Mouse (Mus musculus) cerebellum, postnatal 14 days (tissue): Measurements from ENCODE around the gene Cars2.
"Not testable (repeated sequence)": the region's sequence is repeated elsewhere in the genome, so short reads cannot be mapped to it uniquely, and the experiment has no call there.

Experiments
- DNase-seq, 2 experiments: peaks; one replicate each; pipeline ENCODE4 v3.0.0; 2021; ENCODE audit warnings: mixed read lengths in 2 of 2

Gene Cars2

DNA sequence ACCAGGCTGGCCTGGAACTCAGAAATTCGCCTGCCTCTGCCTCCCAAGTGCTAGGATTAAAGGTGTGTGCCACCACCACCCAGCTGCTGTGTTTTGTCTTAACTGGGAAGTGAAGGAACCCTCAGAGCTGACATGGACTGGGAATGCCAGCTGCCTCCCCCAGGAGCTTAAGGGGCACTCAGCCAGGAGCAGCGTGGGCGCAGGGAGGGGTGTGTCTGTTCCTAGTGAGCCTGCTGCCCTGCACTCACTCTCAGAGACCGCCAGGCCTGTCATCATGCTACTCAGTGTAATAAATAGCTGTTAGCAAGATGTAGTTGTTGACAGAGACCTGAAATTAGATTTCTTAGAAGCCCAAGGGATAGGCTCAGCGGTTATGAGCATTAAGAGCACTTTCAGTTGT lies 39.6 kb downstream of the Cars2 start:
- no peak for DNase-seq

DNA sequence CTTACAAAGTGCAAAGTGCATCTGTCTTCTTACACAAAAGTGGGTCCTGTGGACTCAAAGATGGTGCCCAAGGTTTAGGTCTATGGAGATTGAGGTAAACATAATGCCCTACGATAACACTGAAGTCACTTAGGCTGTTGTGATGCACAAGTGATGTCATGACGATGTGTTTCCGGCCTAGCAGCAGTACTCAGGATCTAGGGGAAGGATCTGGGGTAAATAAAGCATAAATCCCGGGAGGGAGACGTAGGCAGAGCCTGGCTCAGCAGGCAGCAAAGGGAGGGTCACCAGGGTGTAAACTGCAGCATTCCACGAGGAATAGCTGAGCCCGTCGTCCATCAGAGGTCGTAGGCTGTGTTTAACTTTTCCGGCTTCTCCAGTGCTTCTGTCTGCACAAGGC lies 41.7 kb downstream of the Cars2 start:
- no peak for DNase-seq

DNA sequence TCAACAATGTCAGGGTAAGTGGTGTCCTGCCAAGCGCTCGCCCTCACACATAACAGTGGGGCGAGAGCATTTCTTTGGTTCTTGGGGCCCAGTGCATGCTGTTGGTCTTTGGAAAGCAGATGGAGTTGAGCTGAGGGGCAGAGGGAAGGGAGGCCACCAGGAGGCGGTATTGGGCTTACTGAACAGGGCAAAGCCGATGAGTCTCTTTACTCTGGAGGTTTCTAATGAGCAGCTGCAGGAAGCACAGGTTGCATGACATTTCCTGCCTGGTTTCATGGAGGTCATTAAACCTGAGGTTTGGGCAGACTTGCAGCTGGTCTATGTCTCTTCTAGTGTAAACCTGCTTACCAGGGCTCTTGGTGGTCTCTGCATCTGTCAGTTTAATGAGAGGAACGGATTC lies 43.8 kb downstream of the Cars2 start:
- DNase-seq = peak; percentile 53 to 82

DNA sequence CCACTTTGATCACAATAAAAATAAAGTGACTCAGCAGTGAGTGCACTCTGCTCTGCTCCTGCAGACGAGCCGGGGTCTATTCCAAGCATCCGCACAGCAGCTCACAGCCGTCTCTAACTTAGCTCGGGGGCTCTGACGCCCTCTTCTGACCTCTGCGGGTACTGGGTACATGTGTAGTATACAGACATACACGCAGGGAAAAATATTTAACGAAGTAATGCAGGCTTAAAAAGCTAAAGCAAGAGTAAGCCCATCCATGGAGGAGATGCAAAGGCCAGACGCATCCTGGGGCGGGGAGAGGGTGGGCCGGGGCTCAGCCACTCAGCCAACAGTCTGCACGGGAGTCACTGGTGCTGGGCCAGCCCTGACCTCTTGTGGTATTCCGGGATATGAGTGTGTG lies 44.5 kb downstream of the Cars2 start:
- no peak for DNase-seq

DNA sequence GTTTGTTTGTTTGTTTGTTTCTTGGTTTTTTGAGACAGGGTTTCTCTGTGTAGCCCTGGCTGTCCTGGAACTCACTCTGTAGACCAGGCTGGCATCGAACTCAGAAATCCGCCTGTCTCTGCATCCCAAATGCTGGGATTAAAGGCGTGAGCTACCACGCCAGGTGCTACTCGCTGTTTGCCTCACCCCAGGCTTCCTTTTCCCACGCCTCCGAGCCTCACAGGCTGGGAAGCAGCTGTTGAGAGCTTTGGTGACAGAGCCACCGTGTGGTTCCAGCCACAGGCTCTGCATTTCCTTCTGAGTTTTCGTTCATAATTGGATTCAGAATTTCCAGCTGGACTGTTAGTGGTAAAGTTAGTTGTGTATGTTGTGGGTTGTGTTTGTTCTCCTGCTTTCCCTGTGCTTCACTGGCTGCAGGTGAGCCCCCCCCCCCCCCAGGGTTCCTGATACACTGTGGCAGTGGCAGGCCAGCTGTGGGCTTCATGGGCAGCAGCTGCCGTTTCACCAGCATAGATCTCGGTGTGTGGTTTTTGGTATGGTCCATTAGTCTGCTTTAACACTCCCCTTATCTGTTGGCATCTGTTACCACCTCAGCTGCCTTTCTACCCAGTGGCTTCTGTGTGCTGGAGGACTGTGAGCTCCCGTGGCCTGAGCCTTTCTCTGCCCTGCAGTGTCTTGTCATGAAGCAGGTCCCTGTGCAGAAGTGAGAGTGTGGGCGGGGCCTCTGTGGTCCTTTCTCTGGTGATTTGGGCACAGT lies 46.9 kb downstream of the Cars2 start:
- no peak for DNase-seq

DNA sequence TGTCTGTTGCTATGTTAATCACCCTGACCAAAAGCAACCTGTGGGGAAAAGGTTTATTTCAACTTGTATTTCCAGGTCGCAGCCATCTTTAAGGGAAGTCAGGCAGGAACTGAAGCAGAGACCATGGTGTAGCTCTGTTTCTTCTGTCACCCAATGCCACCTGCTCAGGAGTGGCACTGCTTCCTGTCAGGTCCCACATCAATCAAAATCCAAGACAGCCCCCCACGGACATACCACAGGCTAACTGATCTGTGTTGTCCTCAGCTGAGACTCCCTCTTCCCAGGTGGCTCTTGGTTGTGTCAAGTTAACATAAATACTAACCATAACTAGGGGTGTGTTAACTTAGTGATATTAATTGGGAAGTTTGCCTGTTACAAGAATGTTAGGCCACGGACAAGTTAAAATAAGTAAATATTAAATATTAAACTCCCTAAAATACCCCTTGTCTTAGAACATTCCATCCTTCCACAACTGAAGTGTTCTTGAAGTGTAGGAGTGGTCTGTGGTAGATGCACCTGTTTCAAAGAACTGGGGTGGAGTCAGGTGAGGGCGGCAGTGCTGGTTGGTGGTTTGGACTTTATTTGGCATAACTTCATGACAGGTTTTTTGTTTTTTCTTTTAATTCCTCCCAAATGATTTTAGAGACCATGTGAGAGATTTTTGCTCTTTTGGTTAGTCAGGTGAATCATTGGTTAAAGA lies 51.6 kb downstream of the Cars2 start:
- DNase-seq = no peak

DNA sequence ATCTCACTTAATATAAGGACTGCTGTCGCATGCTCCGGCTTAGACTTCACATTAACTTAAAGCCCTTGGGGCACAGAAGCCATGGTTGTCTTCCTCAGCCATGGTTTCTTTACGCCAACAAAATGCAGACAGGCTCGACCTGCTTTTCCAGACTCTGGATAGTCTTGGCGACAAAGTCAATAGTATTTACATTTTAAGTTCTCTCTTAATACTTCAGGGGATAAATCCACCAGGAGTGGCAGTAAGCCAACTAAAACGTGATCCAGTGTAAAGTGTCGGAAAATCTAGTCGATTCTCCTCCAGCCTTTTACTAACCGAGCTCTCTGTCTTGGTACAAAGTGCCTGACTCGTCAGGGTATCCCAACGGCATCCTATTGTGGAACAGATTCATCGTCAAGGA lies 52.3 kb downstream of the Cars2 start:
- DNase-seq = no peak

DNA sequence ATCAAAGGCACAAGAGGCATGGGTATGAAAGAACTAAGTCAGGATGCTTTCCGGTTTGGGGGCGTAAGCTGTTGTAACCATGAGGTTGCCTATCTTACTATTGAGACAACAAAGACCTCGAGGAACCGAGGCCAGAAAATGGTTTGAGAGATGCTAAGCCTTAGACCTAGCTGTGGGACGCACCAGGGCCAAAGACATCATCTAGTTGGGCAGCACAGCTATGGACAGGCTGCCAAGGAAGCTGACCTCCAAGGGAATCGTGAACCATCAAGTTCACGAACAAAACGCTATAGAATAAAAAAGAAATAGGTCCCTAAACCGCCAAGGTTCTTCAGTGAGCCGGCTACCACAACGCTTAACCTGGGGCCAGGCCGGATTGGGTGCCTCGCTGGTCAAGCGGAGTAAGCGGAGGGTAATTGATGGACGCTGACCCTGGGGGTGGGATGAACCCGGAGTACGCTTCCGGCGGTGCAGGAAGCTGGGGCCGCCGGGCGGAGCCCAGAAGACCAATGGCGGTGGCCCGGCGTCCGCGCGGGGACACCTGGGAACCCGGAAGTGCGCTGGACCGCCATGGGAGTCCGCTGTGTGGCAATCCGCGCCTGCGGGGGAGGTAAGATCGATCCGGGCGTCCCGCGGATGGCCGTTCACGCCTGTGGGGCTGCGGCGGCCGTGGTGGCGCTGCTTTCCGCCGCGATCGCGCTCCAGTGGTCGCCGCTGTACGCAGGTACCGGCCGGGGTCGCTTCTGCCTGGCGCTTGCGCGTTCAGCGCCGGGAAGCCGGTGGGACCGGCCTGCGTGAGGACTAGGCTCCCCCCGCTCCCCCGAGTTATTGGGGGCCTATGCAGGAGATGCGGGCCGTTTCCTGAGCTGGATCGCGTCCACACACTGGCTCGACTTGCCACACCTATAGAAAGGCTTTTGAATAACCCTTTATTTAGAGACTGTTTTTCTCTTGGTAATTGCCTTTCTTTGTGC lies 53.3 kb downstream of the Cars2 start, which contains the start of gene Naxd:
TSS of gene Naxd (plus strand) at position 490 of the 974 bp plus-strand sequence.
- DNase-seq = peak; percentile 89 to 93

DNA sequence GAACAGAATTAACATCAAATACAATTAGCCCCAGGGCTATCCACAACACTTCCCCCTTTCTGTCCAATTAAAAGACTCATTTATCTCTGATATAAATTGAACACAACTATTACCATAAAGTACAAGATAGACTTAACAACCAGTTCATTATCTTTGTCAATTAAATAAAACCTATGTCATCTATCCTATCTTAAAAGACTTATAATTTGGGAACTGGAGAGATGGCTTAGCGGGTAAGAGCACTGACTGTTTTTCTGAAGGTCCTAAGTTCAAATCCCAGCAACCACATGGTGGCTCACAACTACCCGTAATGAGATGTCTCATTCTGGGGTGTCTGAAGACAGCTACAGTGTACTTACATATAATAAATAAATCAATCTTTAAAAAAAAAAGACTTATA lies 58.2 kb downstream of the Cars2 start:
- not testable (repeated sequence) for DNase-seq

DNA sequence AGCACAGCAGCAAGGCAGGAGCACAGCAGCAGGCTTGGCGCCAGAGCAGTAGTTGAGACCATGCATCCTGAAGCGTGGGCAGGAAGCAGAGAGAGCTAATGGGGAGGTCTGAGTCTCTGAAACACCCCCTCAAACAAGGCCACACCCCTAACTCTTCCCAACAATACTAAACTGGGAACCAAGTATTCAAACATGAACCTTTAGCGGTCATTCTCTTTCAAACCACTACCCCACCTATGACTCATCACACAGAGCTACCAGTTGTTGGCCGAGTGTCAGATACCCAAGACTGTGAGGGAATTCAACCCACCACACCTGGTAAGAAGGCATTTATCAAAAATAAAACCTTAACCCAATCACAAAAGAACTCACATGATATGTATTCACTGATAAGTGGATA lies 63.4 kb downstream of the Cars2 start:
- DNase-seq = no peak

DNA sequence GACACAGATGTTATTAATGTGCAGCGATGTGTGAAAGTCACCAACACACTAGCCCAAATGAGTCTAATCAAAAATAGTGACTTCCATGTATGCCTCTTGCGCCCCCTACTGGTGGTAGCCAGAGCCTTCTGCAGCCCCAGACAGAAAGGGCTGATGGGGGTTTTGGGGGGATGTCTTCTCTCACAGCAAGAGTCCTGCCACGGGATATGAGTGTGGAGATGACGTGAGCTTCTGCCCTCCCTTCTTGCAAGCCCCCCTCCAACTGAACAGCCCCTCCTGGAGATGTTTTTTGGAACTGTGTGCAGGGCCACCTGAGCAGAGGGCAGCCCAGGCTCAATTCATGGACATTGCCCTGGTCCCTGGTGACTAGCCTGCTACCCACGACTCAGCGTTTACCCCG lies 64.4 kb downstream of the Cars2 start:
- DNase-seq = peak; percentile 79 to 88

DNA sequence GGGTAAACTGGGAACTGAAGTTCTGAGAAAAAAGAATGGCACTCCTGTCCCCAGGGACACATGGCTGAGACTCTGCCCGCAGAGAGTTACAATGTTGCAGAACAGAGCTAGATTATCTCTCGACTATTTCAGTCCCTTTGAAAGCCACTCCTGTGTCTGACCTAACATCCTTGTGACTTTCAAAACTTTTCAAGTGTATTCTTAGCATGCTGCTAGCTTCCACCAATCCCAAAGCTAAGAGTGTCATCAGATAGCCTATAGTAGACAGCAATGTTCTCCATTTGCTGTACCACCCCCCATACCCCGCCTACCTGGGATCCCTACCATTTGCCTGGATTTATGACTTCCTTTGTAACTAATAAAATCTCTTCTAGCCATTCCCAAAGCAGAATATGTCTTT lies 68.0 kb downstream of the Cars2 start:
- no peak for DNase-seq

DNA sequence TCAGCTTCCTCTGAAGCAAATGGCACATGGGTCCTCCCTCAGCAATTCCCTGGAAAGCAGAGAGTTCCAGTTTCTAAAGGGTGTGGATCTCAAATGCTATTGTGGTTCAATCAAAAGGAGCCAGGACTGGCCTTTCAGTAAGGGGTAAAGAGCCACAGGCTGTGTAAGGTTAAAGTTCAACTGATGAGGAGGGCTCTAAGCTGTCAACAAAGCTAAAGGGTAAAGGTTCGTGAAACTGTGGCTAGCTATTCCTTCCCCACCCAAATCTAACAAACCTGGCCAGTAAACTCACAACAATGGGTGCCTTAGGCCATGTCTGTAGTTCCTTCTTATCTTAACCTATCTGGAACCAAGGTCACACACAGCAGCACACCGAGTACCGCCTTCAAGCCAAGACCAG lies 68.7 kb downstream of the Cars2 start:
- no peak for DNase-seq

DNA sequence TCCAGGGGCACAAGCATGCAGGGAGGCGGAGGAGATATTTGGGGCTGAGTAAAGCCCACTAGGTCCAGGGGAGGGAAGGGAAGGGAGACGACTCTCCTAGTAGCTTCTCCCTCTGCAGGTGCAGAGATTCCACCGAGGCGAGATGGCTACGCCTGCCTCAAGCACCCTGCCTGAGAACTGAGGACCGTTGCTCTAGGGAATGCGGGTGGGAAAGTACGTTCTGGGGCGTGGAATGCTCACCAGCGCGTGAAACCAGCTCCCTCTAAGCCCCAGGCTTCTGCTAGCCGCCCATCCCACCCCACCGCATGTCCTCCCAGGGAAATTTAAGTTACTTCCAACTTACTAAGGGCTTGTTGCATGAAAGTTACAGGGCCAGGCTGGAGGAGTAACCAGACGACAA lies 71.0 kb downstream of the Cars2 start:
- DNase-seq = no peak

DNA sequence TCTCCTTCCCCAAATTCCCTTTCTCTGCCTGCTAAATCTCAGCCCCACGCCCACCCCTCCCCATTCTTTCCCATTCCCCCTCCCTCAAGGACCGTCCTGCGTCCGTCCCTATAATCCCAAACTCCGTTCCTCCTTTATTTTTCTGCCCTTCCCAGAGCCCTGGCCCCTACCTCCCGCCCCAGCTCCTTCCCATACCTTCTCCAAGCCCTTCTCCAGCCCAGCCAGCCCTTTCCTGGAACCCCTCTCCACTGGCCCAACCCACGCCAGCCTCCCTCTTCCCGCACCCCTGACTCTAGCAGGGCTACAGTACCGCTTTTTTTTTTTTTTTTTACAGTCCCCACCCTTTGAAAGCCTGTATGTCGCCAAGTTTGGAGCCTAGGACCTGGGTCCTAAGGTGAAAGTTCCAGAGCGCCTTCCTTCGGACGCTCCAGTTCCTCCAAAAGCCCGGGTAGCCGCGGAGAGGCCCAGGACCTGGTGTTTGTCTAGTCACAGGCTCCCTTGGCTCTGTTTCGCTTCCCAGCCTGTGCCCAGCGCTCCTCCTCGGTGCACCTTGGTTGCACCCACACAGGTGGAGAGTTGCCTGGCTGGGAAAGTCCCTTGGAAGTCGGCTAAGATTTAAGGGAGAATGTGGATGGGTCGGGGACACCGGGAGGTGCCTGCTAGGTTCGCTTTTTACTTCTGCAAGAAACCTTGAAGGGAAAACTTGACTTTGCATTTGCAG lies 71.6 kb downstream of the Cars2 start:
- DNase-seq = no peak

DNA sequence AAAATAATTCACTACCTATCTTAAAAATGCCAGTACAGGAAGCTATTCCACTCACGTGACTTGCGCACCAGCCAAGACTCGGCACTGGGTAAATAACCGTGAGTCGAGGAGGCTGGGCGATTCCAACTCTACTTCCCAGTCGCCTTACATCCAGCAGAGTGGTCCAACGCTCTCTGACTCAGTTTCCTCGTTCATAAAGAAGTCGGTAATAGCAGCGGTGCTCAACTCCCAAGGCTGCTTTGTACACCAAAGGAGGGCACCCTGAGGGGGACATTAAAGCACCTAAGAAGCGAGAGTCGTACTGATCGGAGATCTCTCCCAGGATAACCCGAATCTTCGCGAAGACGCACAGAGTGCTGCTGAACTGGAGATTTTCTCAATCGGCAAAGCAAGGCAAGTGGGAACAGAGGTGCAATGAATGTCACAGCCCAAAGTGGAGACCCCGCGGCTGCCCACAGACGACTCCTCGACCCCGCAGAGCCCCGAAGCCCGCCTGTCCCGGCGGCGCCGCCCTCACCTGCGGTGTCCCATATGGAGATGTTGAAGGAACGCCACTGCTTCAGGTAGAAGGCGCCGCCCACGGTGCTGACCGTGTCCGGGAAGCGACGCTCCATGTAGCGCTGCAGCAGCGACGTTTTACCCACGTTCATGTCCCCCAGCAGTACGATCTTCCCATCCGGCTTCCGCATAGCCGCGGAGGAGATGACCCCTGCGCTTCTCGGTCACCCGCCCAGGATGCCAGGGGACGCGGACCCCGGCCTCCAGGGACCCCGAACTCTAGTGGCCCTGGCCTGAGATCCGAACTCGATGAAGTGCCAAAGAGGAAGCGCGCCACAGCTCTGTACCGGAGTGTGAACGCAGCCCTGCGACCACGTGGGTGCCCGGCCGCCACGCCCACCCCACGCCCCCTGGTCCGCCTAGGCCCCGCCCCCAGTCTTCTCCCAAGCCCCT lies 72.5 kb downstream of the Cars2 start, which contains the start of gene Rab20:
TSS of gene Rab20 (minus strand) at position 900 of the 951 bp plus-strand sequence.
- DNase-seq = peak; percentile 34 to 55

DNA sequence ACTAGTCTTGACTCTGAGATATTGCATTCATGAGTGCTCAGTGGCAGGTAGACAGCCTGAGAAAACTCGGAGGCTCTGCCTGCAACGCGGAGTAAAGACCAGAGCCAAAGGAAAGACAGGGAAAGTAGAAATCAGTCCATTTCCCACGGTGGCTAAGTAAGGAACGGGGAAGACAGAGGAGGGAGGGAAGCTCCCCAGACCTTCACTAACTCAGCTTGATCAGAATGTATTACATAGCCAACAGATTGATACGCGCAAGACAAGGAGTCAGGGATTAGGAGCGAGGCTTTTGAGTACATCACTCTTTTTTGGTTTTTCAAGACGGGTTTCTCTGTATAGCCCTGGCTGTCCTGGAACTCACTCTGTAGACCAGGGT lies 73.4 kb downstream of the Cars2 start:
- no peak for DNase-seq

DNA sequence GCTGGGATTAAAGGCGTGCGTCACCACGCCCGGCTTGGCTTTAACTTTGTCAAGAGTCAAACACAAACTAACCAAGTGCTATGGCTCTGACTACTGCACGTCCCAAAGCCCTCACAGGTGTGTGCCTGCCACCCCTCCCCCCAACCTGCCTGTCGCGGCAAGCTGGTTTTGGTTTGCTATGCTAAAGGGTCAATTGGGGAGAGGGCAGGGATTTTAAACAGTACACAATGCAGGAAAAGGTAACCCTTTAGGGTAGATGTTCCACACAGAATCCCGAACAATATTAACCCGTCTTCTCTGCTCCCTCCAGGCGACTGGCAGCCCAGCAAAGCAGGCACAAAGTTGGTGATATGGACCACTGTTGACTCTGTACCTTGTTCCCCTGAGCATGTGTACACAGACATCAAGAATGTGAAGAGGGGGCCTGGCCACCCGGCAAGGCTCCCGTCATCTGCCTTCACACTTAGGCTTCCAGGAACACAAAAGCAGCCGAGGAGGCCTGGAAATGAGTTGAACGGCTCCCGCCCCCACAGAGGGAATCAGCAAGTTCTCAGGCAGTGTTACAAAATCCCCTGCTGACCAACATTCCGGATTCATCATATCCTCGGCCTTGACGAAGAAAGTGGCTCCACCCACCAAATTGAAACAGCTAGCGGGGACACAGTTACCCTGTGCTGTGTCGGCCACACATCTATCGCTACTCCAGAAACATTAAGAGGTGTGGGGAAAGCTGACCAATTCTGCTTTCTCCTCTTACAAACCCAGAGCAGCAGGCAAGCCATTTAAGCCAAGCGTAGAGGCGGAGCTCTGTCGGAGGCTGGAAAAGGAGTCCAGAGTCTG lies 74.0 kb downstream of the Cars2 start:
- DNase-seq = peak in 1 of 2 experiments; percentile 7

DNA sequence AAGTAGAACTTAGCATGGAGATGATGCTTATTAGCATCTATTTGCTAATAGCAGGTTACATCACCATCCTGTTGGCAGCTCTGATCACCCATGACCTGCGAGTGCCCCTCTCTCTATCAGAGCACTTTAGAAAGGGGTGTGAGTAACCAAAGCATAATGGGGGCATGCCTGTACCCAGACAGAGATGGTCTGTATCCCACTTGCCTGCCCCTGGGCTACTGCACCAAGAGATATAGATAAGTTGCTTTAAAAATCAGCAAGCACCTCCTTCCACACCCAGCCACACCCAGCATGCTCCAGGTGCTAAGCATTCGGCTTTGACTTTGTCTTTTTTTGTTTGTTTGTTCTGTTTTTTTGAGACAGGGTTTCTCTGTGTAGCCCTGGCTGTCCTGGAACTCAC lies 74.7 kb downstream of the Cars2 start:
- no peak for DNase-seq

DNA sequence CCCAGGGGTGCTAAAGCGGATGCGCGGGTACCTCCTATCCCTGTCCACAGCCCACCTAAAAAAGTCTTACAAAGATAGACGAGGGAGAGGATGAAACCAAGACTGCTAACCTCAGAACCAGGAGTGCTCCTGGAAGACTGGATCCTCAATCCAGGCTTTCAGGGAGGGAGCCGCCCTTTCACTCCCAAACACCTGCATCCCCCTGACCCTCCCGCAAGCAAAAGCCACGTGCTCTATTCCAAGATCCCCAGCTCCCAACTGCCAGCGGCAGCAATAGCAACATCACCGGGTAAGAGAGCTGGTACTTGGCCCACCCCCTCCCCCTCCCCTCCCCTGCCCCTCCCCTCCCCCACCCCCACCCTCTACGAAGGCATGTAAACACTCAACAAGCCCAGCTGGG lies 75.2 kb downstream of the Cars2 start:
- no peak for DNase-seq
